Mouse (Mus musculus) embryo, embryonic 10.5 days (tissue): ENCODE data around the gene Zdhhc3.
A peak's percentile ranks its signal among the peaks of the same experiment; 100 is the strongest.

Experiments
- DNase-seq: peaks from one replicate; pipeline ENCODE4 v3.0.0-alpha.2; 2015; ENCODE audit warnings: low spot score

Zdhhc3 gene

DNA sequence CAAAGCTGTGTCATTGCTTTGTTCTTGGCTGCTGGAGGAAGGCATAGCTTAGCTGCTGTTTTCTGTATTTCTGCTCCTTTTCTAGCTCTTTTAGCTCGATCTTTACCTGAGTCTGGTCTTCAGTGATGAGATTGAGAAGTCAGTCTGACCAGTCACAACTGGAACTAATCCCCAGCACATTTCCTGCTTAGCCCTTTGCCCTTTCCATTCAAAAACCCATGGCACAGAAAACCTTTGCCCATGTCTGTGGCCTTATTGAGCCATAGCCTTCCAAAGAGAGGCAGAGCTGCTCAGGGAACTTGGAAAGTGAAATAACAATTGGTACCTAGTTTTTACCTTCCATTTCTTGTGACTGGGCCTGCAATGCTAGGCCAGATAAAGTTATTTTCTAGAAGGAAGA, 2.6 kb upstream of the Zdhhc3 start:
- DNase-seq: no peak

DNA sequence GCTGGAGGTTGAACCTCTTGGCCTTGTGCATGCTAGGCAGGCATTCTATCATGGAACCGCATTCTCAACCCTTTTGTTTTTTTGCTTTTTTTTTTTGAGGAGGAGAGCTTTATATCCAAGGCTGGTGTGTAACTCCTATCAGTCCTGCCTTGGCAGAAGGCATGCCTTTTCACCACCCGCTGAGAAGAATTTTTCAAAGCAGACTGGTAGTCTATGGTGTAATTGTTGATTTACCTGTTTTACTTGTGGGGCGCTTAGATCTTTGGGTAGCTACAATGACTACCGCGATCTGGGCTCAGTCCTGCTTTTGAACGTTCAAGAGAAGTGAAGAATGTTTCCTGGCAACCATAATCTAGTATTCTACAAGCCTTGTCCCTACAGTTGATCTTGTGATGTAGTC, 926 bp upstream of the Zdhhc3 start:
- DNase-seq: peak; percentile 1

DNA sequence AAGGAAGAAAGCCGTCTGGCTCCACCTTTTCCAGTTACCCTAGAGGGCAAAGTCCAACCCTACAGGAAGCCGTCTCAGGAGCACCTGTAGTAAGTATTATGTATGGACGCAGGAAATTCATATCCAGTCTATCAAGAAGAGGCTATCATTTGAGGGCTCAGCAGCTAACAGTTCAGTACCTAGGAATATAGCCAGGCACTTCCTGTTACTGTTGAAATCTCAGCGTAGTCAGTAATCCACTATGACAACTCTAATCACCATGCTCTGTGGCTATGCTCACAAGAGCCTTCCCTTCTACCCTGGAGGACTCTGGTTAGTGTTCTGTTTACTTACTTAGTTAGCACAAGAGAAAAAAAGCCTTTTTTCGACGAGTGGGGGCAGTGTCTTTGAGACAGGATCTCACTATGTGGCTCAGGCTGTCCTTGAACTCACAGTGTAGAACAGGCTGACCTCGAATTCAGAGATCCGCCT, 1.2 kb downstream of the Zdhhc3 start:
- peak; percentile 14 for DNase-seq

DNA sequence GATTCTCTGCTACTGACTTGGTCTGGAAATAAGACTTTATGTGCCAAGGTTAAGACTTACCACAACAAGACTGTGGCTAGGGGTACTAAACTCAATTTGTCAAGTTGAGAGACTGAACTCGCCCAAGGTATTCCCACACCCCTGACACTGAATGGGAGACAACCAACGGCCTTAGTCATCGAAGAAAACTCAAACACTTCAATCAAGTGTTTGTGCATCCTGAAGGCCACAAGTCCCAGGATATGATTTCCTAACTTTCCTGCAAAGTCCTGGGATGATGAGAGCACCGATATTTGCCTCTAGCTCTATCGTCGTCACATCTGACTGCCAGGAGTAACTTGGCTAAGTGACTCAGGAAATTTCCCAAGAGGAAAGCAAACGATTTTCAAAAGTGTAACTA, 3.8 kb downstream of the Zdhhc3 start:
- no peak for DNase-seq

DNA sequence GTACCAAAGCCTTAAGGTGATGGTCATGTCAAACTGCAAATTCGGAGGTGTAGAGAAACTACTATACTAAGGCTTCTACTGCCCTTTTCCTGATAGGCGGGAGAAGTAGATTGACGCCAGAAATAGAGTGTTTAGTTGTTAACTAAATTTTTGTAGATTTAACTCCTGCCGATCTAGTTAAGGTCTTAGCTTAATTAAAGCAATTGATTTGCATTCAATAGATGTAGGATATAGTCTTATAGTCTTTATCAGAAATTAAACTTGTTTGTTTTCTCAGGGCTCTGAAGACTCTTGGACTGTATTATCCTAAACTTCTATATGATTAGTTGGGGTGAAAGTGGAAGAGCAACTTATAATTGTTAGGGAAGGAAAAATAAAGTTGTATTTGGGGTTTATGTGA, 5.8 kb downstream of the Zdhhc3 start:
- DNase-seq: no peak

DNA sequence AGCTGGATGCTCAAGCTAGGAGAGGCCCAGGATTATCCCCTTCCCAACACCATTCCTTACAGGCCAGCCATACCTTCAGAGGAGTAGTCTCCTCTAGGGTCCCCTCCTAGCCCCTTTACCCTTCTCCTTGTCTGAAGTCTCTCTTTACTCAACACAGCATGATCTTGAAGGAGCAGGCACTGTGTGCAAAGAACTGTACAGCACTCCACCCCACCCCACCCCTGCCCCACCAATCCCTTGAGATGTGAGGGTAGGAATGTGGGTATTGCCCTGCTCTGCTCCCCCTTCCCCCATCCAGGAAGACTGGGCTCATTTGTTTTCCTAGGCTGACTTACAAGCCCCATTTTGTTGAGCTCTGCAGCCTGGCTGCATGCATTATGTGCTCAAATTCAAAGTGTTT, 8.6 kb downstream of the Zdhhc3 start:
- no peak for DNase-seq

DNA sequence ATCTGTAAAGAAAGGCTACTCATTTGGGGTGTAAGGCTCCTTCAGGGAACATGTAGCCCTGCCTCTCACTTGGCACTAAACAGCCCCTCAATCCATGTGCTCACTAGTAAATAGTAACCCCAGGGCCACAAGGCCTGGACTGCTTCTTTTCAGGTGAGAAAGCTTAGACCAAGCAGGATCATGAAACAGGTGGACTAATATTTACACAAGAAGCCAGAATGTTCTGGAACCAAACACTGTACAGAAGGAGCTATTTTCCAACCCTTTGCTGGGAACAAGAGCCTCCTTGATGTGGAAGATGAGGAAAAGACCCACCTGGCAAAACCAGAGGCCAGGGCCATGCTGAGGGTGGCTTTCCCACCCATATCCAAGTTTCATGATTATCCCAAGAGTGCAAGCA, 9.6 kb downstream of the Zdhhc3 start:
- no peak for DNase-seq

DNA sequence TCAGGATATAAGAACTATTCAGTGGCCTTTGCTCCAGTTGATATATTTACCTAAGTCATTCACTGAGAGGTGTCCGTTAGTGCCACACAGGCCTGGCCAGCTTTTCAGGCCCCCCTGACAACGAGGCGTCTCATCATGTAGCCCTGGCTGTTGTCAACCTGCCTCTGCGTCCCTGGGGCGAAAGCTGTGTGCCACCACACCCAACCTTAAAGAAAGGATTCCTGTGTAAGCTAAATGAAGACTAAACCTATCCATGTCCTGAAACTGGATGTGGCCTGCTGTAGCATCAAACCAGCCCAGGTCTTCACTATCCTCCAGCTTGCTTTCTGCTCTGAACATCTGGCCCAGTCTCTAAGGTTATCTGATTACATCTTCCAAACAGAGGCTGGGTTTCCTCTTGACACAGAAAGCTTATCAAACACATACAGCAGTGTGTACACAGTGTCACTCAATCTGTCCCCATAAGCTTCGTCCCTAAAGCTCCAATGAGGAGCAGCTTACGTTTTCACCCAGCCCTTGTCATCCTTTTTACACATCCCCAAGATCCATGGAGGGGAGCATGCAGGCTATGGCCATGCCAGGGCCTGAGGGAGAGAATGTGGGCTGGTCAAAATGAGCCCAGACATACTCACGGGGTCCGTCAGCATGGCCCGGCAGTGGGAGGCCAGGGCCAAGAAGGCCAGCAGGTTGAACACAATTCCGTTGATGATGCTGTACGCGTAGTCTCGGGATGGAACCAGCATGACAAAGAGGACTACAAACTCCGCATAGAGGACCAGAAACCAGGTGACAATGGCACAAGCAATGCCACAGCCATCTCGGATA, 13.2 kb downstream of the Zdhhc3 start:
- no peak for DNase-seq

DNA sequence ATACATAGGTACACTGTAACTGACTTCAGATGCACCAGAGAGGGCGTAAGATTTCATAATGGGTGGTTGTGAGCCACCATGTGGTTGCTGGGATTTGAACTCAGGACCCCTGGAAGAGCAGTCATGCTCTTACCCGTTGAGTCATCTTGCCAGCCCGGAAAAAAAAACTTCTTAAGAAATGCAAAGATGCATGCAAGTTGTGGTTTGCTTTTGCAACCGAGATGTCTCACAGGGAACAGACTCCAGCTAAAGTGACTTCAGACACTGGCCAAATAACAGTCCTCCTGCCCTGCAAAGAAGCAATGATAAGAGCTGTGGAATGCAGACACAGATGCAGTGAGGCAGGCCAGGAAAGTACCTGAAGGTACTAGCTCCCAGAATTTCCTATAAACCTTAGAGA, 22.2 kb downstream of the Zdhhc3 start:
- no peak for DNase-seq

DNA sequence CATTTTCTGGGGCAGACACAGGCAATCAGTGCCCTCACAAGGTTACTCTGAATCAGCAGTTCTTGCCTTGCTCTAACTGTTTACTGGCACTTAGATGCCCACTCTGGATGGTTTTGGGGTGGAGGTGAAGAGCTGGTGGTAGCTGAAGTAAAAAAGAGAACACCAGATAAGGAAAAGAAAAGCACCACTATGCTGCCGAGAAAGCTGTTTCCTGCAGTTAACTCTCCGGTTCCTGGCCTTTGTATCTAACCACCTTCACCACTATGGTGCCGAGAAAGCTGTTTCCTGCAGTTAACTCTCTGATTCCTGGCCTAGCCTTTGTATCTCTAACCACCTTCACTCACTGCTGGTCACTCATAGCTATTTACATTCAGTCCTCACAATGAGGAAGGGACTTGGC, 25.4 kb downstream of the Zdhhc3 start:
- DNase-seq: no peak

DNA sequence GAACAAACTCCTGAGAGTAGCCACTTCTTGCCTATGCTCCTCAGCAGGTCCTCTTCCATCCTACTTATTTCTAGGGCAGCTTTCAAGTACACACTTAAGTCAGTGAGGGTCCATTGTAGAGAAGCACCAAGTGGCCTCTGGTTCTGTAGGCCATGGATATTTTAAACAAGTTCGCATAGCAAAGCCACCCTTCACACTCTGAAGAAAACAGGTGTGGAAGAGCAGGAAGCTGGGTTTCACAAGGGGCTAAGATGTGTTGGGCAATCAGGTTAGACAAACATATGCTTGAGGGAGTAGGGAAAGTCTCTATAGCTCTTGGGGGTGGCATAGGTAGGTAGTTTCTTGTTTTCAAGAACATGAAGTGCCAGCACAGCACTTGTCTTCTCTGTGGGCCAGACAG, 27.6 kb downstream of the Zdhhc3 start:
- DNase-seq: no peak

DNA sequence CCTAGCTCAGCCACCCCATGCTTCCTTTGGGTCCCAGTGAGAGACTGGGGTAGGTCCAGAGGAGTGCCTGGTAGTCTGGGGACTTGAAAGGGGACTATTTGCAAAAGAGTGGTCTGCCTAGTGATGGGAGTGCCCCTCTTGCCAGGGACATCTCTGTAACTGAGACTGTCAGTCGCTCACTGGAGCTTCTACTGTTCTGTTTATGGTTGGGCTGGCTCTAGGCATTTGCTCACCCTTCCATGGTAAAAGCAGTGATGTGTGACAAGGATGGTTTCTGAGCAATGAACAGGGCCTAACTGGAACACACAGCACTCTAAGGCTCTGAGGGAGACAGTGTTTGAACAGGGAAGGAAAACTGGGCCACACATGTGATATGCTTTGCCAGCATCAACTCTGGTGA, 32.2 kb downstream of the Zdhhc3 start:
- no peak for DNase-seq

DNA sequence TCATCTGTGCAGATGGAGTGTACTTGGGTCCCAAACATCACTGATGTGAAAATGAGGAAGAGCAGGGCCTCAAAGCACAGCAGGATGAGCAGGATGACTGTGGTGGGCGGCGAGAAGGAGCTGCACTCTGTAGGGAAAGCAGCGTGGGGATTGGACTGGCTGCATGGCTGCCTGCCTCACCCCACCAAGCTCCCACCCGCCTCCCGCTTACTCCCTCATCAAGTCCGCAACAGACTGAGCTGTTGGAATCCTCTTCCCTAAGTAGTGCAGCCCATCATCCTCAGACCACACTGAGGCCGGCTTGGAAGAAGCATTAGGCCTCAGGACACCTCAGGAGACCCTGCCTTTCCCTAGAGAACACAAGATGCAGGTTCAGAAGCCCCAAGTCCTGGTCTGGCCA, 32.6 kb downstream of the Zdhhc3 start:
- DNase-seq: no peak

DNA sequence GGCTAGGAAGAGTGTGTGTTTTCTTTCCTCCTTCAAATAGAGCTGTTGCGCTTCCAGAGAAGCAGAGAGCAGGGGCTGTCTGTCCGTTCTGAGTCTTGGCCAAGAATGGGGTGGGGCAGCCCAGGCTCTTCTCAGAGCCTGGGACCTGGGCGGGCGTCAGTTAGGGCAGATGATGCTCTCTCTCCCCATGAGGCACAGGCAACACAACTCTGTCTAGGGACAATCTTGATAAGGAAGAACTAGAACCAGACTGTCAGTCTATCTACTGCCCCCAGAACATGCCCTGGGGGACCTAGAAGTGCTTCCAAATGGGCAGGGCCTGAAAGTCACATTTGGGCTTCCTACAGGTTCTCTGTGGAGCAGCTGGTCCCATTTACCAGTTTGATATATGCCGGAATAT, 33.9 kb downstream of the Zdhhc3 start:
- DNase-seq: no peak

DNA sequence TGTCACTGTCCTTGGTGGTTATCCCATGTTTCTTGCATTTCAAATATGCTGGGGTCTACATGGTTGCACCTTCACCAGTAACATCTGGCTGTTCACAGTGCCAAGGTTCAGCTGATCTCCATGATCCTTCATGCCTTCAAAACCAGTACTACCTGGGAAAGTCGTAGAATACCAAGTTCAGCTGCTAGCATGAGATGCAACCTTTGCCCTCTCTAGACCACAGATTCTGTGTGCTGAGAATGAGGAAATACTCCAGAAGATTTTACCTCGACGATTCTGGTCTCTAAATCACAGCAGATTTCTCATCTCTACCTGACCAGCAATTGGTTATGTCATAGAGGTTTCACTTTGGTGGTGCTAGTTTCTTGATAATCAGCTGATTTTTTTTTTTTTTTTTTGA, 52.8 kb downstream of the Zdhhc3 start:
- DNase-seq: no peak

DNA sequence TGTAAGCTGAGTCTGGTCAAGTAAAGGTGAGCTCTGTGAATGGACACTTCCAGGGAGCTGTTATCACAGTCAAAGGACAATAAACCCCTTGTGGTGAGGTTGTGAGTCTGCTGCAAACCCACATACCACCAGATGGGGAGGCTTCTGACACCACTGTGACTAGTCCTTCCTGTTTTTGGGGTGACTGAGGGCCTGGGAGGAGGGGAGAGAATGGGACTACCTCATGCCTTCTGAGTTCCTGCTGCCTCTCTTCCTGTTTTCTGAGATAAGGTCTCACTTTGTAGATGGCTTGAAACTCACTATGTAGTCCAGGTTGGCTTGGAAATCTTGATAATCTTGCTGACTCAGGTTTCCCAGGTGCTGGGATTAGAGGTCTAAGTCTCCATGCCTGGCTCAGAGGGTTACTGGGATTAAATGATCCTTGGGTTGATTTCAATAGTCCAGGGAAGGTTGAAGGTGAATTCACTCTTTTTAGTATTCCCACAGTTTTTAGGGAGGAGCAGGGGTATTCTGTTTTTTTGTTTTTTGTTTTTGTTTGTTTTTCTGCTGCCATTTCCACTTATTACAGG, 54.2 kb downstream of the Zdhhc3 start:
- no peak for DNase-seq

DNA sequence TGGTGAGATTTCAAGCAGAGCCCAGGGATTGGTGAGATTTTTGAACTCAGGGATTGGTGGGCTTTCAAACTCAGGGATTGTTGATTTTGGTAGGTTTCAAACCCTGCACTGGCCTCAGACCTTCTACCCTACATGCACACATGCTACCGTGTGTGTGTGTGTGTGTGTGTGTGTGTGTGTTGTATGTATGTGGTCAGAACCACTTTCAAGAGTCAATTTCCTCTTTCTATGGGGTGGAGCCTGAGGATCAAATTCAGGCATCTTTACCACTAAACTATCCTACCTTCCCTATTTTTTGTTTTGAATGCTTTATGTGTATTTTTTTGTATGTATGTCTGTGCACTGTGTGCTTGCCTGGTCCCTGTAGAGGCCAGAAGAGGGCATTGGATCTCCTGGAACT, 65.3 kb downstream of the Zdhhc3 start:
- no peak for DNase-seq

DNA sequence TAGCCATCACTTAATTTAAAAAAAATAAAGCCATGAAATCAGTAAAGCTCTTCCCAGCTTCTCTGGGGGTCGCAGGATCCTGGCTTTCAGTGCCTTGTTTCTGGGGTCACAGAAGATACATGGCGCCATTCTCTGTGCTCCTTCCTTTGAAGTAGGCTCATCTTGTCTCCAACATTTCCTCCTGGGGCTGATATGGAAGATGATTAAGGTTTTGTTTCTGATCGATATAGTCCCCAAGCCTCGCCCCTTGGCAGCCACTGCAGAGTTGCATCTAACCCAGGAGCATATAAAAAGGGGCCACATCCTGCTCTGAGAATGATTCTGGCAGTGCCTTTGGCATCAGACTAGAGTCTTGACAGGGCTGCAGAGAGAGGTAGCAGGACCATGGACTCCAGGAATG, 78.6 kb downstream of the Zdhhc3 start, which contains the start of gene Tgm4:
Tgm4 (plus strand) TSS at position 301 of the 400 bp plus-strand sequence.
- DNase-seq: no peak

DNA sequence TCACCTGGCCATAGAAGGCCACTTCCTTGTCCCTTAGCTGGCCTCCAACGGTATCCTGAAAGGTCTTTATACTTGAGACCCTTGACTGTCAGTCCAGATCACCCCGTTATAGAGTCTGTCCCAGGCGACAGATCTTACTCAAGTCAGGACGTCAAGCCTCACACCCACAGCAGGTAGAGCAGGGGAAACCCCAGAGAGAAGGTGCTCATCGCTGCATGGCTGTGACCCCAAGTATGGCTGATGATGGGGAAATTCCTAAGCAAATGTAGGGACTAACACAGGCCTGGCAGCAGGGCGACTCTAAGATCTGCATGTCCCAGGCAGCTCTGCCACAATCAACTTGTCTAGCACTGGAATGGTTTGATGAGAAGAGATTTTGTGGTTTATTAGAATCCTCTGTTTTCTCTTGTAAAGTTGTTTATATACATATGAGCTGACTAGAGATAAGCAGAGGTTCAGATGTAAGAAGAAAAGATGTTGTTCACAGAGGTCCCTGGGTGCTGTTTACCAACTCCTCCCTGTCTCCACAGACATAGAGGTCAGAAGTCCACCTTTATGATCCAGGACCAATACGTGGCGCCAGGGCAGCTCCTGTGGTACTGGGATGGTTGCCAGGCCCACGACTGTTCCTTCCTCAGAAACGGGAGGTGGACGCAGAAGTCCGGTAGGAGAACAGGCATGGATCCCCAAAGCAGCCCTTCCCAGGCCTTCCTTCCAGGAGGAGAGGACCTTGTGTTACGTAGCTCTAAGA, 81.3 kb downstream of the Zdhhc3 start:
- no peak for DNase-seq

DNA sequence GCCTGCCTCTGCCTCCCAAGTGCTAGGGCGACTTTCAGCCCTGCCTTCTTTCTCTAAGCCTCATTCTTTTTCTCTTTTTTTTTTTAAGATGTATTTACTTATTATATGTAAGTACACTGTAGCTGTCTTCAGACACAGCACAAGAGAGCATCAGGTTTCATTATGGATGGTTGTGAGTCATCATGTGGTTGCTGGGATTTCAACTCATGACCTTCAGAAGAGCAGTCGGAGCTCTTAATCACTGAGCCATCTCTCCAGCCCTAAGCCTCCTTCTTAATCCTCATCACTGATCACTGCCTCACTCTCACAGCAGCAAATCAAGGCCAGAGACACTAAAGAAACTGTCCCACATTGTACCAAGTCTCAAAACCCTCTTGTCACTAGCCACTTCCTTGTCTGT, 88.8 kb downstream of the Zdhhc3 start:
- no peak for DNase-seq

DNA sequence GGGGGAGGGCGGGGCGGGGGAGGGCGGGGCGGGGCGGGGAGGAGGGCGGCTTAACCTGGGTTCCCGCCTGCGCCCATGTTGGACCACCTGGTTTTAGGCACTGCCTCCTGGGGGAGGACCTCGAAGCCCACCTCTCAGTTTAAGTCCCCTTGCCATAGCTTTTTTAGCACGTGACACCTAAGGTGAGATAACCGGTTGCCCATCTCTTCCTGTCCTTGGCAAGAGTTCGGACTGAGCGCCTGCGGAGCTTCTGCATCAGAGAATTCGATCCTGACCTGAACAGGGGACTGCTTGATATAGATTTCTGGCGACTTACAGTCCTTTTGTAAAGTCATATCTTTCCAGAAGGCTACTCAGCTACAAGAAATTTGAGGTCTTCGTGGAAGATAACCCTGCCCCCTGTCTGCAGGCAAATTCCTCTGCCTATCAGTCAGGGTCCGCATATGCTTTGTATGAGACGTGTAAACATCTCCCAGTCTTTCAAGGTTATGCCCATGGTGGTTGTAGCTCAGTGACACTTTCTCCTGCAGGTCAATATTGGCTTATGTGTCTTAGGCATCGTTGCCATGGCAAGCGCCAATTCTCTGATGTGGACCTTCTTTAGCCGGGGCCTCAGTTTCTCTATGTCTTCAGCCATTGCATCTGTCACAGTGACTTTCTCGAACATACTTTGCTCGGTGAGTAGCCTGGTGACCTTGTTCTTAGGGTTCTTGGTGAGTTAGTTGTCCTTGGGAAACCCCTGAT, 91.2 kb downstream of the Zdhhc3 start:
- DNase-seq: peak; percentile 50

DNA sequence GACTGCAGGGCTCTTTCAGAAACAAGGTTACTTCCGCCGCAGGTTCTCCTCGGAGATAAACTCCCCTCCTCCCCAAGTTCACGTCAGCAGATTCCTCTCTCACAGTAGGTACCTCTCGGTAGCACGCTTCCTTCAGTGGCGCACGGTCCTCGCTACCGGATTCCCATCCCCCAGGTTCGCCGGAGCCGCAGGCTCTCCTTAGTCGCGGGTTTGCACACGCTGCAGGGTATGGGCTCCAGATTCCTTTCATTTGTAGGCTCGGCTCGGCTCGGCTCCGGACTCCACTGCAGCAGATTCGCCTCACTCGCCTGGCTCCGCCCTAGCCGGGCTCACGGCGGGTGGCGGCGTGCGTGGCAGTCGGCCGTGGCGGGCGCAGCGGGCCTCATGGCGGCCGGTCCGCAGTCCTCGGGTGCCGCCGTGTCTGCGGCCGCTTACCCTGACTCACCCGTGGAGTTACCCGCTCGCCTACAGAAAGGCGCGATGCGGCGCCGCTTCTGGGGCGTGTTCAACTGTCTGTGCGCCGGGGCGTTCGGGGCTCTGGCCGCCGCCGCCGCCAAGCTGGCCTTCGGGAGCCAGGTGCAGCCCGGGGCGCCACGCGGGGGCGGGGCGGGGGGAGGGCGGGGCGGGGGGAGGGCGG, 91.9 kb downstream of the Zdhhc3 start, which contains the start of gene Tmem42:
Tmem42 (plus strand) TSS at position 332 of the 637 bp plus-strand sequence.
- DNase-seq: peak; percentile 89
